Mouse (Mus musculus) left cerebral cortex, postnatal 4 days (tissue): Measurements from ENCODE around the gene Pofut1. TPM values are rescaled to one million over a fixed set of nuclear protein-coding genes. Genes with fewer than 3 reads are reported as not detected.

Source experiments
- DNase-seq: peaks from one replicate; pipeline ENCODE4 v3.0.0-alpha.2; 2022
- intact Hi-C: fragments of 180-260 bp; cut with DNase I; formaldehyde crosslinking; loops from one replicate; pipeline ENCODE4 v1.15.1; 2025
- total RNA-seq, 2 experiments: library from RNA; stranded (reverse); gene quantifications; 2 replicates each; pipeline ENCODE4 v1.2.3; 2021

Pofut1 gene
- total RNA-seq, result 10 to 100 TPM; 23.2 to 23.3 TPM

DNA sequence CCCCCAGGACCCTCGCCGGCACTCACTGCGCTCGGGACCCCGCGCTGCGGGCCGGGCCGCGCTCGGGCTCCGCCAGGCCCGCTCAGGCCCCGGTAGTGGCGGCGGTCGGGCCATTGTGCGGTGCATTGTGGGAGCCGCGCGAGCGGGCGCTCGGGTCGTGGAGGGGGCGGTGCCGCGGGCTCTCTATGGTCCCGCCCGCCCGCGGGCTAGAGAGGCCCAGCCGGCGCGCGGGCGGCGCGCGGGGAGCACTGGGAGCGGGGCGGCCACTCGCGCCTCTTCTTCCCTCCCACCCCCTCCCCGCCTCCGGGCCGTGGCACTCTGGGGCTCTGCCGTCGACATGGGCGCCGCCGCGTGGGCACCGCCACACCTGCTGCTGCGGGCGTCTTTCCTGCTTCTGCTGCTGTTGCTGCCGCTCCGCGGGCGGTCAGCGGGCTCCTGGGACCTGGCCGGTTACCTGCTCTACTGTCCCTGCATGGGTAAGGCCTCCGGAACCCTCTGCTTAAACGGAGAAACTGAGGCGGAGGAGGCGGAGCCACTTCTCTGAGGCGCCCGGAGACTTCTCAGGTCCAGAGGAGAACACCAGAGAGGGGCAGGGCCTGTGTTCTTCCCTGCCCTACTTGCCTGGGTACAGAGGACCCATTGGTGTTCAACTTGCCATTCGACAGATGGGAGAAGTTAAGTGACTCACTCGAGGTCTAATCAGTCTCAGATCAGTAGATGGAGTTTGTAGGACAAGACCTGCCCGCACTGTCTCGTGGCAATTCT, at the start of gene Pofut1, which contains the start of gene Plagl2:
TSS of gene Pofut1 (plus strand) at position 284 of the 765 bp plus-strand sequence.
TSS of gene Plagl2 (minus strand) at position 177 of the 765 bp plus-strand sequence.
- intact Hi-C loops, result no loop called here

DNA sequence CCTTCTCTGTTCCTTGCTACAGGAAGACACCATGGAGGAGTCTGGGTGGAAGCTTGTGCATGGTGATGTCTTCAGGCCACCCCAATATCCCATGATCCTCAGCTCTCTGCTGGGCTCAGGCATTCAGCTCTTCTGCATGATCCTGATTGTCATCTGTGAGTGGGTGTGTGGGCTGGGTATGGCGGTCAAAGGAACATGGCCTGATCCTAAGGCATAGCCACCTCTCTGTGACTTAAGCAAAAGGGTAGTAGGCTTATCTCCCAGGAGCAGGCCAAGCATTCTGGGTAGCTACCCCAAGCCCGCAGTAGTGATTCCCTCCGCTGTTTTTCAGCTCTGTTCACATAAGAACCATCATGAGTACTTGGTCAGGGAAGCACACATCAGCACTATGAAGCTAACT, 47.1 kb upstream of the Pofut1 start:
- intact Hi-C loops, result no loop called here
- no peak for DNase-seq

More for the DNA sequence above, at the start of gene Pofut1, which contains the start of gene Plagl2:
- peak; percentile 91 for DNase-seq

DNA sequence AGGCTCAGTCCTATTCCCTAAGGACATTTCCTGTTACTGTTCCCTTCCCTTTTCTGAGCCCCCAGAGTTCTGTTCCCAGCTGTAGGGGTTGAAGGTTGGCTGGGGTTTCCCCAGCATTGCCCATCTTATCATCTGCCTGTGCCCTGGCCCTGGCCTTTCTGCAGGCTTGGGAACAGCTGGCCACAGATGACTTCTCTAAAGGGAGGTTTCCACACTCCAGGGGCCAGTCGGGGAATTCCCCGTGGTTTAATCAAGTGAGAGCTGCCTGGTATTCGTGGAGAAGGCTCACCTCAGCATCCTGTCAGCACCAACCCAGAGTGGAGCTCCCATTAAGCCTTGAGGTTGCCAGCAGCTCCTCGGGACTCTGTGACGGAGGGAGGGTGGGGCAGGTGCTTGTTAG, 42.8 kb upstream of the Pofut1 start:
- intact Hi-C loops, result no loop called here
- DNase-seq, result no peak

DNA sequence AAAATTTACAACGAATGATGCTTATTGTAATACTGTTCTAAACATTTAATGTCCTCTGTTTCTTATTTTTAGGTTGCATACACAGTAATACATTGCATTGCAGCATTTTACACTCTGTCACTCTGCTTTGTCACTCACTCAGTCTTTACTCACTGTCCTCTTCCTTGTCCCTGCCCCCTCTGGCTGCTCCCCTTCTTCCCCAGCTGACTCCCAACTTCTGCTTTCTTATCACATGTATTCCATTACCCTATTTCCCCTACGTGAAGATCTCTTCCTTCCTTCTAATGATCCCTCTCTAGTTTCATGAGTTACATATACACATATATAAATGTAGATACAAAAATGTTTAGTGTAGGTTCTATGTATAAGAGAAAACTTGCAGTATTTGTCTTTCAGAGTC, 42.2 kb upstream of the Pofut1 start:
- intact Hi-C loops, result no loop called here
- DNase-seq, result no peak

DNA sequence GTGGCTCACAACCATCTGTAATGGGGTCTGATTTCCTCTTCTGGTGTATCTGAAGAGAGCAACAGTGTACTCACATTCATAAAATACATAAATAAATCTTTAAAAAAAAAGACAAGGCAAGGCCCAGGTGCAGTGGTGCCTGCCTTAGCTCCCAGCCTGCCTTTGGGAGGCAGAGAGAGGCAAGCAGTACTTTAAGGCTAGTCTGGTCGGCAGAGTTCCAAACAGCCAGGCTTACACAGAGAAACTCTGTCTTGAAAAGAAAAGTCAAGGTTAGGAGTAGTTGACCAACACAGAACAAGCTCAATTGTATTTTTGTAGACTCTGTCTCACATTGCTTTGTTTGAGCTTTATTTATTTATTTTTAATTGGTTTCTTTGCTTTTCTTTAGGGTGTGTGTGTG, 38.6 kb upstream of the Pofut1 start:
- intact Hi-C loops, result no loop called here
- DNase-seq, result no peak

DNA sequence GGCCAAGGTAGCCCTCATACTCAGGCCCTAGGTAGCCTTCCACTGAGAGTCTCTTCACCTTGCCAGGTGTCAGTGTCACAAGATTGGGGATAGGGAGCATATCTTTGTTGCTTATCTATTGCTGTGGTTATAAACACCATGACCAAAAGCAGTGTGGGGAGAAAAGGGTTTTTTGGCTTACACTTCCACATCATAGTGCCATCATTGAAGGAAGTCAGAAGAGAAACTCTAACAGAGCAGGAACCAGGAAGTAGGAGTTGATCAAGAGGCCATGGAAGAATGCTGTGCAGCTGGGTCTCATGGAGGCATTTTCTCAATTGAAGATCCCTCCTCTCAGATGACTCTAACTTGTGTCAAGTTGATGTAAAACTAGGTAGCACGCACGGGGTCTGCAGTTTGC, 33.2 kb upstream of the Pofut1 start:
- DNase-seq, result no peak
- intact Hi-C loops, result no loop called here

DNA sequence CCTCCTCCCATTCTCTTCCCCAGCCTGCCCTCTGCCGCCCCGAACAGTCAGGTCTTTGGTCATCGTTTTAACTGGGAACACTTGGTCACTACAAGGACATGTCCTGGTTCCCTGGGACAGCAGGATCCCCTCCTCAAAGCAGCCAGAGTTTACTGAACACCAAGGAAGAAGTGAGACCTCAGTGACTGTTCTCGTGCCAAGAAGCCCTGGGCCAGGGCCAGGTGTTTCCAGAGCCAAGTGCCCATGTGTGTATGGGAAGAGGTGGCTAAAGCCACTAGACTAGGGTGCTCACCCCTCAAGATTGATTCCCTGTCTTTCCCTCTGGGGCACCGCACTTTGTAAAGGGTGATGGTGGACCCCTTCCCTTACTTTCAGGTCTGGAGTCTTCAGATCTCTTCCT, 32.0 kb upstream of the Pofut1 start:
- DNase-seq, result peak; percentile 49
- intact Hi-C loops, result no loop called here

DNA sequence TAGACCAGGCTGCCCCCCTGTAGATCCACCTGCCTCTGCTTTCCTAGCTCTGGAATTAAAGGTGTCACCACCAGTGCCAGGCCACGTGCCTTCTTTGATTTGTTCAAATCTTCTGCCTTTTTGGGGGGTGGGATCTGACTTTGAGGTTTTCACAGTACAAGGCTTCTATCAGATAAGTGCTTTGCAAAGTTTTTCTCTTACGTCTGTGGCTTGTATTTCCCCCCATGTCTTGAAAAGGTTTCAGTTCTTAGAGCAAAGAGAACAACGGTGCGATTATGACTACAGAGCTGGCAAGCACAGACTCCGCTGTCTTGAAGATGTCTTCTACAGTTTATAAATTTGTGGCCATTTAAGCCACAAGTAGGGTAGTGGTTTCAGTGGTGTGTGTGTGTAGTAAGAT, 29.9 kb upstream of the Pofut1 start:
- intact Hi-C loops, result no loop called here
- DNase-seq, result no peak

DNA sequence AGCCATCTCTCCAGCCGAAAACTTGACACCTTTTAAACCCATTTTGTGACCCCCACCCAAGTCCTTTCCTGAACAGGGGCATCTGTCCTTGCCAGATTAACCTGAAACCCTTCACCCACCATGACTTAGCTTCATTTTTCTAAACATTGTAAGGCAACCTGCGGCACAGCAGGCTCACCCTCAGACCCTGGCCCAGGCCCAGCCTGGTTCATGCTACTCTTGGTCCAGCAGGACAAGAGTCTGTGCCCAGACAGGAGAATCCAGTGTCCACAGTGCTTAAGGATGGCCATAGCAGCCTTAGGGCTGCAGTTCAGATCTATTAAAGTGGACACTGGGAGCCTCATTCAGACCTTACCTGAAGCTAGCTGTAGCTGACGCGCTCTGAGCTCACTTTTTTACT, 28.0 kb upstream of the Pofut1 start:
- intact Hi-C loops, result no loop called here
- no peak for DNase-seq

DNA sequence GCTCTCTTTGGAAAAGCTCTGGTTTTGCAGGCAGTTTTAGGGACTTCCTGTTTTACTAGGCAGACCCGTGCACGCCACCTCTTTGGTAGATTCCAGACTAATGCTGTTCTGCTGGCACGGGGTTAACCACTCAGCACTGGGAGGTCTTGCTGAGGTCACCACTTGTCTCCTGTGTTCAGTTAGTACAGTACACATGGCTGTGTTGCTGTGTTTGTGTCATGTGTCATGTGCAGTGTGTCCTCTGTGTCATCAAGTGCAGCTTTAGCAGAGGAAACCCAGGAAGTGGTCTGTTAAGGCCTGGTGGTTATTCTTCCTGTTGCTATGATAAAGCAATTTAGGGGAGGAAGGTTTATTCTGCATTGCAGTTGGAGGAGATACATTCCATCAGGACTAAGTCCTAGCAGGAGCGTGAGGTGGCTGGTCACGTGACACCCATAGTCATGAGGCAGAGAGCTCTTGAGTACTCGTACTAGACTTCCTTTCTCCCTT, 26.5 kb upstream of the Pofut1 start:
- intact Hi-C loops, result no loop called here
- DNase-seq, result no peak

DNA sequence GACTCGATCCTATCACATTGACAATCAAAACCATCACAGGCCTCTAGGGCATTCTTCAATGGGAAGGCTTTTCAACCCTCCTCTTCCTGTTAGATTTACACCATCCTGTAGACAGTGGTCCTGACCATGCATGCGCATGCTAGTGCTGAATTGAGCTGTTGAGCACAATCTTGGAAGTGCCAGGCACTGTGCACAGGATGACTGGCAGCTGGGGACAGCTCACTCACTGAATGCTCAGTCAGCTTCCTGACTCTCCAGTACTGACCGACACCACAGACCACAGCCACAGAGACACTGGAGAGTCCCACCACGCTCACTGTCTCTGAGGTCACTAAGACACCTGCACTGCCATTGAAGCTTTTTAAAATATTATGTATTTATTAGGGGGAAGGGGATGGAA, 25.9 kb upstream of the Pofut1 start:
- intact Hi-C loops, result no loop called here
- DNase-seq, result no peak

DNA sequence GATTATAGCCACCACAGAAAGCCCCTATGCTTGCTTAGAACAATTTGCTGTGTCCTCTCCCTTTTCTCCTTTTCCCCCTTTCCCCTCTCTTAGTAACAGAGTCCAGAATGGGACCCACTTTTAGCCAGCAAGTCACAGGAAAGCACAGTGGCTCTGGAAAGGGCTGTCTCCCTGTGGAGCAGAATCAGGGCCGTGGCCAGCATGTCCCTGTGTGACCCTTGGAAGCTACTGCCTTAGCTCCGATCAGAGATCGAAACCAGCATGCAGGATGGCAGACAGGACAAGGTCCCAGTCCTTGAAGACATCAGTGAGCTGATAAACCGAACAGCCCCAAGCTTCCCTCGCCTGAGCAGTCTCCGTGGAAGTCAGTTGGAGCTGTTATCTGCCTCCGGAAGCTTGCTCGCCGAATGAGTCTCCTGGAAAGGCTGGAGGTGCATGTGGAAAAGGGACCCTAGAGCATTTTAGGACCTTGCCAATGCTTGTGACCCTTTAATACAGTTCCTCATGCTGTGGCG, 23.4 kb upstream of the Pofut1 start:
- DNase-seq, result no peak
- intact Hi-C loops, result no loop called here

DNA sequence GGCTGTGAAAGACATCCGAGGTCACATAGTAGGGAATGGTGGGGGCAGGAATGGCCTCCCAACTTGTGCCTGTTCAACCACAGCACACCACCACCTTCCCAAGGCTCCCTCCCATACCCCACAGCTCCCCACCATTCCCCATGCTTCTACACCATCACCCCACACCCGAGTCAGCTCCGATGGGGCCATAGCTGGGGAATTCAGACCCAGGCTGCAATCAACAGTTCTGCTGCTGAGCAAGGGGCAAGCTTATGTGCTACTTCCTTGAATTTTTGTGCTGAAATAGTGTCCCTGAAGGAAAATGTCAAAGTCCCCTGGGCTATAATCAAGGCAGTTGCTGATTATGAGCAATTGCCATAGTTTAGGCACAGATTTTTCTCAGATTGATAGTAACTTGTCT, 22.8 kb upstream of the Pofut1 start:
- DNase-seq, result no peak
- intact Hi-C loops, result no loop called here

DNA sequence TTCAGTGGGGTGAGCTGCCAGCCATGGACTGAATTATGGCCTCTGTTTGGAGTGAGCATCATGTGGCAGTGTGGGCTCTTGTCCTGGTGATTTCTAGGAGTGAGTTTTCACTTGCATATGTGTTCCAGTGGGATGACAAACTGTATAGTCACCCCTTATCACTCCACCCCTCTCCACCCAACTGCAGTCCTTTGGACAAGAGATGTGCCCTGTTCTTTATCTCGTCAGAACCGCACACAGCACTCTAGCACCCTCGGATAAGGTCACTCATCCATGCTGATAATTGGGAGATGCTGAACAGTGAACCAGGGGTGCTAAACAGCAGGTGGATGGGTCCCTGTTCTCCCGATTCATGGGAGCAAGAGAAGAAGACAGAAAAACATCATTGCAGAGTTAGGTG, 19.7 kb upstream of the Pofut1 start:
- DNase-seq, result no peak
- intact Hi-C loops, result no loop called here

DNA sequence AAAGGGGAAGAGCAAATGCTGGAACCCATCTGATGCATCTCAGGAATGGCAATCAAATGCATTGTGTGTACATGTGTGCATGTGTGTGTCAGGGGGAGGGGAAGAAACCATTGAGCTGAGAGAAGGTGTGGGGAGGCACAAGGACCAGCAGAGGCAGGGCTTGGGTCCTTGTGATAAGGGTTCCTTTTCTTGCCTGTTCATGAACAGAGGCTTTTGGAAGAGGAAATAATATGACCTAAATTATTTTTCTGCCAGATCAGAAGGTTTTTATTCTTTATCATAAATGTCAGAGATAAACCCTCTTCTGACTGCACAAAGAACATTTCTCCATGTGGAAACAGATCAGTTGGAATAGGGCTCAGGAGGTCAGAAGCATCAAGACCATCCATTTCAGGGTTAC, 19.2 kb upstream of the Pofut1 start:
- intact Hi-C loops, result no loop called here

DNA sequence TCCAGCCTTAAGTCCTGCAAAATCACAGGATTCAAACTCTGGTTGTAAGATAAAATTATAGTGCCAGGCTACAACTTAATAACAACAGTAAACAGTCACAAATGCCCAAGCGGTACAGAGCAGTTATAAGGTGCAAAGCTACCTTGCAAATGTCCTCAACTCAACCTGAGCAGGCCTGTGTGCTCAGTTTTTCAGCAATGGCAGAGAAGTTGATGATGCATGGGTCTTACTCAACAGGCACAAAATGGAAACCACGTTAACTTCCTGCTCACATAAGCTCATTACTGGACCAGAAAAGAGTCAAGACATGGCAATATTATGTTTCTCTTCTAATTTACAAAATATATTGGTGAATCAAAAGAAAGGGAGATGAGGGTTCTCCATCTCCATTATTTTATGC, 18.8 kb upstream of the Pofut1 start:
- DNase-seq, result no peak
- intact Hi-C loops, result no loop called here

More for the DNA sequence above, 19.2 kb upstream of the Pofut1 start:
- no peak for DNase-seq

DNA sequence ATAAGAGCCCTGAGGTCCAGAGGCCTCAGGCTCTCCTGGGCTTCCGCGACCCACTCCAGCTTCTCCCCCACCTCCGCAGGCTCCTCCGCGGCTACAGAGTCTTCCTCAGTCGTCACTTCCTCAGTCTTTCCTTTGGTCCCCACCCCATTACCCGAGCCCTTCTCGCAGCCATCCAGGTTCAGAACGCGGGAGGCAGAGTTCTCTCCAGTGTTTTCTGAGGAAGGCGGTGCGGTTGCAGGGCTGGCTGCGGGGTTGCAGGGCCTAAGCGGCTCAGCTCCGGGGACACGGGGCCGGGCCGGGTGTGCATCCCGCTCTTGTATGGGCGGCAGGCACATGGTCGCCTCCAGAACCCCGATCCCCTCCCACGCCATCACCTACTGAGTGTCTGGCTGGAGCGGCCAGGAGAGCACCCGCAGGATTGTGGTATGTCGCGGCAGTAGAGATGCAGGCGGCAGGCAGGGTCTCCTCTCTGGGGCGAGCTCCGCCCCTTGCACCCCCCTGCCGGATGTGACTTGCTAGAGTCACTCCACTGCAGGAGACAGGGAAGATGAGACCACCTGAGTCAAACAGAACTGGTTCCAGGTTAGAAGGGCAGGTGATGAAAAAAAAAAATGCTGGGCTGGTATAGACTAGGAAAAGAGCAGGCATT, 16.3 kb upstream of the Pofut1 start, which contains the start of gene Tspyl3:
TSS of gene Tspyl3 (minus strand) at position 496 of the 649 bp plus-strand sequence.
- DNase-seq, result peak; percentile 60
- intact Hi-C loops, result no loop called here

DNA sequence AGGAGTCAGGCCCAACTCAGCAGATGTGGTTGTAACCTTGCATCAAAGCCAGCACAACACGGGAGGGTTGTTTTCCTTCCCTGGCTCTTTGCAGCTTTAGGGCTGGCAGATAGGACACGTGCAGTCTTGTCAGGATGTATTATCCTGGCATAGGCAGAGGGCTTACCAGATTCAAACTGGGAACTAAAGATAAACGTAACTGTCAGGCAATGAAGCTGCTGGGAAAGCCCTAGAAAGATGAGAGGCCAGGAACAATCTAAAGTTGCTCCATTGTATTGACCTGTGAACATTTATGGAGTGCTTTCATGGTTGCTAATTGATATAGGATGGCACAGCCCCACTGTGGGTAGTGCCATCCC, 15.8 kb upstream of the Pofut1 start:
- intact Hi-C loops, result no loop called here
- DNase-seq, result no peak

DNA sequence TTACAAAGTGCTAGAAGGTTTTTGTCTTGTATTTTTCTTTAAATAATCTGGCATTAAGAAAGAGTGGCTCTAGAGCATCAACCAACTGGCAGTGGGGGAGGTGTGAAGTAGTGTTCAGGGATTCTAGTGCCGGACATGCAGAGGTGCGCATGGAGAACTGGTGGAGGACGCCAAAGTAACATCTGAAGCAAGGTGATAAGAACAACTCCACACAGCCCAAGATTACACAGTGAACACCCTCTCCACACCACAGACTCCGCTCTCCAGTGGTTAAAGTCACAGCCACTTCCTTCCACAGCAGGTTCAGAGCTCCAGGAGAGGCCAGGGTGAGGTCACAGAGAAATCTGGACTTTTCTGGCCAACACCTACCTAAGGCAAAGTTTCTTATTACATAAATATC, 13.4 kb upstream of the Pofut1 start:
- DNase-seq, result no peak
- intact Hi-C loops, result no loop called here

DNA sequence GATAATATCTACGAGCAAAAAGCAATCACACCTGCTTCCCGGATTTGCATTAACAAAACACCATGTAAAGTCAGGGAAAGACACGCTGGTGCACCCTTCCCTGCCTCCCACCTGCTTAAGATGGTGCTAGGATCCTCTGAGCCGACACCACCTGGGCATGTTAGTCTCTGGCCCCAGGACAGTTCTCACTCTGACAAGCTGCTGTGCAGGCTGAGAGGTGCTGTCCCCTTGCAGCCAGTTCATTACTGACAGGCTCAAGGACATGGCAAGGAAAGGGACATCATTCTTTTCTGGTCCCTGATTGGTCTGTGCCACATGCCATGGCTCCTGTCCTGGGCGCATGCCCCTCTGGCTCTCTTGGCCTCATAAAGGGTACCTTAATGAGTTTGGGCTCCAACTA, 12.8 kb upstream of the Pofut1 start:
- no peak for DNase-seq
- intact Hi-C loops, result no loop called here

DNA sequence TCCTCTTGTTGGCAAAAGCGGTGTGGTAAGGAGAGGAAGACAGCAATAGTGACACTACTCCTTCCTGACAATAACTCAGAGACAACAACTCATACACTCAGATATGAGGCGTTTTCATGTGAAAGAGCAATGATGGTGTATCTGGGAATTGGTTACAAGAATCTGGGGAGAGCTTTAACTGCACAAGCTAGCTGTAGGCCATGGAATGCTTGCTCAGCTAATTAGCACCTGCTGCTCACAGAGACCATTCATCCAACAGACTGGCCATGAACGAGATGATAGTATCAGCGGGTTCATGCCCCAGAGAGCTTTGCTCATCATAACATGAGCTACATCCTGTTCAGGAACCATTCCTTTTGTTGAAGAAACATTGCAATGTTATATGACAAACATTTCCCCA, 4.1 kb upstream of the Pofut1 start:
- intact Hi-C loops, result no loop called here
- no peak for DNase-seq

DNA sequence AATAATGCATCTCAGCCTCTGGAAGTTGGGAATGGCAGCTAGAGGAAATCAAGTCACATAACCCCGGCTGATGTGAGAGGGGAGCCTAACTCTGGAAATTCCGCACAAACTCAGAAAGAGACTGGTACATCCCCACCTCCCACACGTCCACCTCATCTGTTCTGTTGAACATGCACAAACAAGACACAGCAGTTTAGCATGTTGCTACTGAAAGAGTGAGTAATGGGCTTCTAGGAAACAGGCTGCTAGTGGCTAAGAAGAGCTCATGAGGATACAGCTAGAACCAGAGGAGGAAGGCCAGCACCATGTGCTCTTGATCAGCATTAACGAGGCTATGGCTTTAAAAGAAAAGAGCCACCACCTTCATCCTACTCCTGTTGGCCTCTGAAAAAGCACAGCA, 3.4 kb upstream of the Pofut1 start:
- intact Hi-C loops, result no loop called here
- no peak for DNase-seq
